Mouse (Mus musculus): ENCODE data around the gene Olfr1029. TPM values are rescaled to one million over a fixed set of nuclear protein-coding genes. Genes with fewer than 3 reads are reported as not detected.
"Not testable (repeated sequence)": the region's sequence is repeated elsewhere in the genome, so short reads cannot be mapped to it uniquely, and the experiment has no call there.

Olfr1029 gene
- total RNA-seq (2014; rRNA removed; ENCODE audit: low replicate concordance) = not detected in 2 replicates
- not detected in 2 replicates for polyA plus RNA-seq (2015; fragmentation: Nextera tagmentation; extraction: Ambion mirVana)

- Histone ChIP-seq H3K27ac (ENCODE audit: low read depth) (no peak within 1 kb of the TSS), H3K9ac (replicated peaks; ENCODE audit: low read depth, low read length) (no peak within 1 kb of the TSS), H3K4me1 (ENCODE audit: control insufficient read depth, insufficient read depth) (no peaks in the 10 kb centered on the region), H3K36me3 (replicated peaks; ENCODE audit: control insufficient read depth, insufficient read depth, low read length) (no peaks in the 10 kb centered on the region), H3K27me3 (ENCODE audit: control insufficient read depth, insufficient read depth, low read length) (no peaks in the 10 kb centered on the region), H3K4me2 (ENCODE audit: low read depth, low read length) (no peak within 1 kb of the TSS), H3K4me3 (ENCODE audit: low read depth, low read length) (no peak within 1 kb of the TSS), H3K9me3 (replicated peaks; ENCODE audit: control insufficient read depth, low read length) (no peaks in the 10 kb centered on the region)
- 78% methylated on average over 2 of the region's 2 CpGs for WGBS
- ATAC-seq (ENCODE audit: insufficient read depth, low read depth) (no peak), DNase-seq (ENCODE audit: low spot score) (no peak)
- no peak for TF ChIP-seq CTCF (IDR thresholded peaks at IDR 0.05; ENCODE audit: low read depth)
- no peak for TF ChIP-seq EP300 (IDR thresholded peaks at IDR 0.05; ENCODE audit: low read depth)
Measured at GRCm38 (mm10) chr2:85973595-85973994, at the start of gene Olfr1029. TSS of gene Olfr1029 (plus strand) at chr2:85973895.

- no peak within 1 kb of the TSS for H3K9ac ChIP-seq (replicated peaks; ENCODE audit: low read depth, low read length)
- TF ChIP-seq CTCF (IDR thresholded peaks at IDR 0.05; ENCODE audit: low read depth) = no peak
- TF ChIP-seq EP300 (IDR thresholded peaks at IDR 0.05; ENCODE audit: low read depth) = no peak
- no peaks in the 10 kb centered on the region for H3K27me3 ChIP-seq (ENCODE audit: control insufficient read depth, insufficient read depth, low read length)
- no peak for ATAC-seq (ENCODE audit: insufficient read depth, low read depth)
- 67% methylated on average over 1 of the region's 1 CpGs for WGBS
- no peaks in the 10 kb centered on the region for H3K4me1 ChIP-seq (ENCODE audit: control insufficient read depth, insufficient read depth)
- no peaks in the 10 kb centered on the region for H3K9me3 ChIP-seq (replicated peaks; ENCODE audit: control insufficient read depth, low read length)
- no peak within 1 kb of the TSS for H3K27ac ChIP-seq (ENCODE audit: low read depth)
- H3K4me3 ChIP-seq (ENCODE audit: low read depth, low read length) = no peak within 1 kb of the TSS
- H3K36me3 ChIP-seq (replicated peaks; ENCODE audit: control insufficient read depth, insufficient read depth, low read length) = no peaks in the 10 kb centered on the region
- DNase-seq (ENCODE audit: low spot score) = no peak
- H3K4me2 ChIP-seq (ENCODE audit: low read depth, low read length) = no peak within 1 kb of the TSS
Measured at GRCm38 (mm10) chr2:85950137-85950536, 23.6 kb upstream of the Olfr1029 start, which contains the start of gene Olfr1028. TSS of gene Olfr1028 (plus strand) at chr2:85950437.

GRCm38 (mm10) chr2:85978976-85979375 is 5.3 kb downstream of the Olfr1029 start, which contains the start of gene Olfr1030:
TSS of gene Olfr1030 (plus strand) at chr2:85979276.
- 38% methylated on average over 1 of the region's 1 CpGs for WGBS

GRCm38 (mm10) chr2:85990004-85990403 is 16.3 kb downstream of the Olfr1029 start, which contains the start of gene Olfr1031:
TSS of gene Olfr1031 (plus strand) at chr2:85990304.
- Histone ChIP-seq H3K27me3 (ENCODE audit: control insufficient read depth, insufficient read depth, low read length) (no peaks in the 10 kb centered on the region), H3K4me2 (ENCODE audit: low read depth, low read length) (no peak within 1 kb of the TSS), H3K4me1 (ENCODE audit: control insufficient read depth, insufficient read depth) (no peaks in the 10 kb centered on the region), H3K9me3 (replicated peaks; ENCODE audit: control insufficient read depth, low read length) (no peaks in the 10 kb centered on the region), H3K27ac (ENCODE audit: low read depth) (no peak within 1 kb of the TSS), H3K4me3 (ENCODE audit: low read depth, low read length) (no peak within 1 kb of the TSS), H3K9ac (replicated peaks; ENCODE audit: low read depth, low read length) (no peak within 1 kb of the TSS), H3K36me3 (replicated peaks; ENCODE audit: control insufficient read depth, insufficient read depth, low read length) (no peaks in the 10 kb centered on the region)
- DNase-seq (ENCODE audit: low spot score) (no peak), ATAC-seq (ENCODE audit: insufficient read depth, low read depth) (no peak)
- WGBS = 49% methylated on average over 3 of the region's 3 CpGs
- TF ChIP-seq CTCF (IDR thresholded peaks at IDR 0.05; ENCODE audit: low read depth) (no peak), EP300 (IDR thresholded peaks at IDR 0.05; ENCODE audit: low read depth) (no peak)

More at GRCm38 (mm10) chr2:85978976-85979375, 5.3 kb downstream of the Olfr1029 start, which contains the start of gene Olfr1030:
- no peak within 1 kb of the TSS for H3K4me2 ChIP-seq (ENCODE audit: low read depth, low read length)
- no peak within 1 kb of the TSS for H3K27ac ChIP-seq (ENCODE audit: low read depth)
- H3K9me3 ChIP-seq (replicated peaks; ENCODE audit: control insufficient read depth, low read length) = no peaks in the 10 kb centered on the region
- H3K4me1 ChIP-seq (ENCODE audit: control insufficient read depth, insufficient read depth) = no peaks in the 10 kb centered on the region
- no peak for ATAC-seq (ENCODE audit: insufficient read depth, low read depth)
- TF ChIP-seq CTCF (IDR thresholded peaks at IDR 0.05; ENCODE audit: low read depth) (no peak), EP300 (IDR thresholded peaks at IDR 0.05; ENCODE audit: low read depth) (no peak)
- no peak within 1 kb of the TSS for H3K4me3 ChIP-seq (ENCODE audit: low read depth, low read length)
- no peak within 1 kb of the TSS for H3K9ac ChIP-seq (replicated peaks; ENCODE audit: low read depth, low read length)
- H3K36me3 ChIP-seq (replicated peaks; ENCODE audit: control insufficient read depth, insufficient read depth, low read length) = no peaks in the 10 kb centered on the region
- no peaks in the 10 kb centered on the region for H3K27me3 ChIP-seq (ENCODE audit: control insufficient read depth, insufficient read depth, low read length)
- no peak for DNase-seq (ENCODE audit: low spot score)

GRCm38 (mm10) chr2:86005240-86005639 is 31.5 kb downstream of the Olfr1029 start, which contains the start of gene Olfr1032:
TSS of gene Olfr1032 (plus strand) at chr2:86005540.
- H3K27me3 ChIP-seq (ENCODE audit: control insufficient read depth, insufficient read depth, low read length) = no peaks in the 10 kb centered on the region
- WGBS = 75% methylated on average over 7 of the region's 7 CpGs
- no peak within 1 kb of the TSS for H3K4me3 ChIP-seq (ENCODE audit: low read depth, low read length)
- H3K27ac ChIP-seq (ENCODE audit: low read depth) = no peak within 1 kb of the TSS
- H3K4me1 ChIP-seq (ENCODE audit: control insufficient read depth, insufficient read depth) = no peaks in the 10 kb centered on the region
- H3K4me2 ChIP-seq (ENCODE audit: low read depth, low read length) = no peak within 1 kb of the TSS
- ATAC-seq (ENCODE audit: insufficient read depth, low read depth) (no peak), DNase-seq (ENCODE audit: low spot score) (no peak)
- TF ChIP-seq CTCF (IDR thresholded peaks at IDR 0.05; ENCODE audit: low read depth) (no peak), EP300 (IDR thresholded peaks at IDR 0.05; ENCODE audit: low read depth) (no peak)
- H3K36me3 ChIP-seq (replicated peaks; ENCODE audit: control insufficient read depth, insufficient read depth, low read length) = no peaks in the 10 kb centered on the region
- H3K9me3 ChIP-seq (replicated peaks; ENCODE audit: control insufficient read depth, low read length) = no peaks in the 10 kb centered on the region
- no peak within 1 kb of the TSS for H3K9ac ChIP-seq (replicated peaks; ENCODE audit: low read depth, low read length)

GRCm38 (mm10) chr2:86020406-86020805 is 46.7 kb downstream of the Olfr1029 start, which contains the start of gene Olfr1033:
TSS of gene Olfr1033 (plus strand) at chr2:86020633.
- DNase-seq (ENCODE audit: low spot score) = peak; percentile 42
- Histone ChIP-seq H3K4me2 (ENCODE audit: low read depth, low read length) (peak within 1 kb of the TSS; percentile 52), H3K27ac (ENCODE audit: low read depth) (peak within 1 kb of the TSS; percentile 81), H3K4me3 (ENCODE audit: low read depth, low read length) (peak within 1 kb of the TSS; percentile 46), H3K9ac (replicated peaks; ENCODE audit: low read depth, low read length) (peak within 1 kb of the TSS; percentile 53)
- H3K9me3 ChIP-seq (replicated peaks; ENCODE audit: control insufficient read depth, low read length); H3K27me3 ChIP-seq (ENCODE audit: control insufficient read depth, insufficient read depth, low read length); ATAC-seq (ENCODE audit: insufficient read depth, low read depth); H3K4me1 ChIP-seq (ENCODE audit: control insufficient read depth, insufficient read depth); H3K36me3 ChIP-seq (replicated peaks; ENCODE audit: control insufficient read depth, insufficient read depth, low read length): not testable (repeated sequence)
- WGBS = 0% methylated on average over 10 of the region's 11 CpGs

- not testable (repeated sequence) for DNase-seq (ENCODE audit: low spot score); ATAC-seq (ENCODE audit: insufficient read depth, low read depth); H3K36me3 ChIP-seq (replicated peaks; ENCODE audit: control insufficient read depth, insufficient read depth, low read length); H3K9me3 ChIP-seq (replicated peaks; ENCODE audit: control insufficient read depth, low read length); H3K27ac ChIP-seq (ENCODE audit: low read depth); H3K4me3 ChIP-seq (ENCODE audit: low read depth, low read length); H3K27me3 ChIP-seq (ENCODE audit: control insufficient read depth, insufficient read depth, low read length); H3K9ac ChIP-seq (replicated peaks; ENCODE audit: low read depth, low read length); H3K4me1 ChIP-seq (ENCODE audit: control insufficient read depth, insufficient read depth); H3K4me2 ChIP-seq (ENCODE audit: low read depth, low read length)
- 20% methylated on average over 3 of the region's 9 CpGs for WGBS
Measured at GRCm38 (mm10) chr2:86021518-86021917, 47.8 kb downstream of the Olfr1029 start.

Data from heart, postnatal 0 days (tissue).